Mouse (Mus musculus) heart, postnatal 0 days (tissue): ENCODE results near the gene Gpr137. TPM values are rescaled to one million over a fixed set of nuclear protein-coding genes. Genes with fewer than 3 reads are reported as not detected.

Experiments
- ATAC-seq: fragments of 200-750 bp; cut with Nextera tagmentation; 2 replicates; pipeline ENCODE4 v1.8.0; 2017; ENCODE audit warnings: low read depth, moderate number of reproducible peaks, moderate library complexity; ENCODE audit not compliant: insufficient read depth
- DNase-seq: peaks from one replicate; pipeline ENCODE4 v3.0.0-alpha.2; 2016; ENCODE audit warnings: low spot score
- H3K27ac ChIP-seq: fragments of 300-500 bp; sonication (generic); 2 replicates; pipeline ENCODE4 v1.5.1; 2014; ENCODE audit warnings: low read depth, mild to moderate bottlenecking
- H3K27me3 ChIP-seq: fragments of 300-500 bp; sonication (generic); 2 replicates; pipeline ENCODE4 v1.6.1; 2014; ENCODE audit warnings: low read length, mixed read lengths; ENCODE audit not compliant: control insufficient read depth, insufficient read depth
- H3K36me3 ChIP-seq: fragments of 300-500 bp; sonication (generic); replicated peaks from 2 replicates; pipeline ENCODE4 v1.6.1; 2014; ENCODE audit warnings: low read length, mixed read lengths; ENCODE audit not compliant: control insufficient read depth, insufficient read depth
- H3K4me1 ChIP-seq: fragments of 300-500 bp; sonication (generic); 2 replicates; pipeline ENCODE4 v1.6.1; 2014; ENCODE audit warnings: antibody characterized with exemption; ENCODE audit not compliant: control insufficient read depth, insufficient read depth
- H3K4me2 ChIP-seq: fragments of 300-500 bp; sonication (generic); 2 replicates; pipeline ENCODE4 v1.6.1; 2014; ENCODE audit warnings: low read depth, mild to moderate bottlenecking, low read length, moderate library complexity
- H3K4me3 ChIP-seq: fragments of 300-500 bp; sonication (generic); 2 replicates; pipeline ENCODE4 v1.5.1; 2014; ENCODE audit warnings: low read depth, low read length
- H3K9ac ChIP-seq: fragments of 300-500 bp; sonication (generic); replicated peaks from 2 replicates; pipeline ENCODE4 v1.6.1; 2014; ENCODE audit warnings: low read depth, low read length, mixed read lengths
- H3K9me3 ChIP-seq: fragments of 300-500 bp; sonication (generic); replicated peaks from 2 replicates; pipeline ENCODE4 v1.6.1; 2016; ENCODE audit warnings: low read length; ENCODE audit not compliant: control insufficient read depth
- CTCF ChIP-seq: IDR thresholded peaks from 2 replicates; pipeline ENCODE4 v1.5.1; 2016; ENCODE audit warnings: antibody characterized with exemption, control low read depth, low read depth
- EP300 ChIP-seq: IDR thresholded peaks from 2 replicates; pipeline ENCODE4 v1.6.1; 2016; ENCODE audit warnings: antibody characterized with exemption, low read depth
- WGBS: fragments of 180-500 bp; shearing (Covaris S2); extraction: QIAGEN DNeasy Blood & Tissue Kit; methylation state at CpG from one replicate; pipeline ENCODE4 v1.1.7; 2014; 5-methylcytosine and 5-hydroxymethylcytosine counted together
- polyA plus RNA-seq: library from polyadenylated mRNA; unstranded; fragments of >200 nt; fragmentation: Nextera tagmentation; extraction: Ambion mirVana; gene quantifications from 2 replicates; pipeline ENCODE4 v1.2.1, GENCODE M21; 2015
- total RNA-seq: library from RNA; depleted of rRNA; stranded (reverse); fragments of >200 nt; gene quantifications from 2 replicates; pipeline ENCODE4 v1.2.3, GENCODE M21; 2014; ENCODE audit warnings: low replicate concordance

Gene Gpr137
- total and polyA plus RNA-seq, 2 experiments from 2014 or later: 16.8 to 46.1 TPM

DNA sequence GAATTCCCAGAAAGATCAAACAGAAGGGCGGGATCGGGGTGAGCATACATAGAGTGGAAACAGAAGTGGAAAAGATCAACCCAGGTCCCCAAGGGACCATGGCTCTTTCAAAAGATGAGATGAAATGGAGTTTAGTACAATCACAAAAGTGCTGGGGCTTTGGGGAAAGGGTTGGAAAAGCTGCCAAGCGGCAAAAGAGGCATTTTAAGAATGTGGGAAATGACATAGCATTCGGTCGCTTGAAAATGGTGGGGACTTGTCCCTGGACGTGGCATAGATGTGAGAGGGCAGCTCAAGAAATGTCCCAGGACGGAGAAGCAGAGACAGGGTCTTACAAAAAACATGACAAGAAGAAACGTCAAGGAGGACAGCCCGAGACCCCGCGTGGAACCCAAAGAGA lies 33.3 kb downstream of the Gpr137 start:
- ATAC-seq: peak; percentile 0
- peaks cover 12% of the 10 kb centered on the region for H3K4me1 ChIP-seq
- peak overlapping the region; percentile 99 for H3K27ac ChIP-seq
- H3K27me3 ChIP-seq: no peaks in the 10 kb centered on the region
- DNase-seq: no peak
- H3K4me3 ChIP-seq: peak overlapping the region; percentile 71
- TF ChIP-seq CTCF: no peak
- no peak for TF ChIP-seq EP300
- no peaks in the 10 kb centered on the region for H3K9me3 ChIP-seq
- peak overlapping the region; percentile 73 for H3K4me2 ChIP-seq
- peaks cover 54% of the 10 kb centered on the region for H3K36me3 ChIP-seq
- peak overlapping the region; percentile 66 for H3K9ac ChIP-seq
- WGBS: 3% methylated on average over 11 of the region's 11 CpGs

- Histone ChIP-seq H3K4me3 (peak overlapping the region; percentile 71), H3K27ac (no peak overlapping the region), H3K4me1 (peaks cover 12% of the 10 kb centered on the region), H3K9me3 (no peaks in the 10 kb centered on the region), H3K27me3 (no peaks in the 10 kb centered on the region), H3K4me2 (peak overlapping the region; percentile 73), H3K36me3 (peaks cover 45% of the 10 kb centered on the region), H3K9ac (peak overlapping the region; percentile 66)
- no peak for TF ChIP-seq EP300
- no peak for TF ChIP-seq CTCF
- 78% methylated on average over 7 of the region's 7 CpGs for WGBS
- DNase-seq (no peak), ATAC-seq (no peak)
Measured at GRCm38 (mm10) chr19:6907811-6908540, 34.3 kb downstream of the Gpr137 start.

DNA sequence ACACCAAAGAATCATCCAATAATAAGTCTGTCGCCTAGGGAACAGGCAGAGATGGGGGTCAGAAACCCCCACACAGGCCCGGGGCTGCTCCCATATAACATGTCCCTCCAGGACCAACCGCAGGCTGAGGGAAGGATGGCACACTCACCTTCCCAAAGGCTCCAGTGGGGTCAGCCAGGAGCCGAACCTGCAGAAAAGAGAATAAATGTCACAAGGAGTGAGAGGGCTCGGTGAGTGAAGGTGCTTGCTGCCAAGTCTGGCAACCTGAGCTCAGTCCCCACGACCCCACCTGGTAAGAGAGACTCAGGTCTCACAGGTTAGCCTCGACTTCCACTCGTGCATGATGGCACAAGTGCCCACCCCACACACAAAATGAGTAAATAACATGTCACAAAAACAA lies 35.2 kb downstream of the Gpr137 start:
- WGBS: 90% methylated on average over 8 of the region's 8 CpGs
- Histone ChIP-seq H3K9me3 (no peaks in the 10 kb centered on the region), H3K27ac (no peak overlapping the region)

DNA sequence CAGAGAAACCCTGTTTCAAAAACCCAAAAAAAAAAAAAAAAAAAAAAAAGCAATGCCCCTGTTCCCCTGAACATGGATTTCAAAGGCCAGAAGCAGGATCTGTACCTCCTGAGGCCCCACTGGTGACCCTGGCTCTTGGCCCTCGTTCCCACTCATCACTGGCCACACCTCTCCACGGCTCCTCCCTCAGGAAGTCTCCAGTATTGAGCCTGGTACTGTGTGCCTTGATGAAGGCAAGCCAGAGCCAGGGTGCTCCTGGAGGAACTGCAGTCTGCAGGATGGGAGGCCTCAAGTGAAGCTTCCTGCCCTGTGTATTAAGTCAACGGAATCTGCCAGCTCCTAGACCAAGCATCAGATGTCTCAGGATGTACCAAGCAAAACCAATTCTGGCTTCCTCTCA lies 36.1 kb downstream of the Gpr137 start:
- Histone ChIP-seq H3K27ac (no peak overlapping the region), H3K9ac (no peak overlapping the region), H3K4me2 (no peak overlapping the region), H3K27me3 (no peaks in the 10 kb centered on the region), H3K9me3 (no peaks in the 10 kb centered on the region), H3K4me3 (no peak overlapping the region), H3K4me1 (peaks cover 12% of the 10 kb centered on the region), H3K36me3 (peaks cover 27% of the 10 kb centered on the region)
- no peak for ATAC-seq
- DNase-seq: no peak
- WGBS: 75% methylated on average over 3 of the region's 3 CpGs
- TF ChIP-seq EP300: no peak
- no peak for TF ChIP-seq CTCF

More for the DNA sequence above, 35.2 kb downstream of the Gpr137 start:
- ATAC-seq: no peak
- peaks cover 12% of the 10 kb centered on the region for H3K4me1 ChIP-seq
- H3K4me3 ChIP-seq: no peak overlapping the region
- no peak for DNase-seq
- no peak overlapping the region for H3K4me2 ChIP-seq
- H3K27me3 ChIP-seq: no peaks in the 10 kb centered on the region
- no peak overlapping the region for H3K9ac ChIP-seq
- H3K36me3 ChIP-seq: peaks cover 36% of the 10 kb centered on the region
- TF ChIP-seq EP300 (no peak), CTCF (no peak)

DNA sequence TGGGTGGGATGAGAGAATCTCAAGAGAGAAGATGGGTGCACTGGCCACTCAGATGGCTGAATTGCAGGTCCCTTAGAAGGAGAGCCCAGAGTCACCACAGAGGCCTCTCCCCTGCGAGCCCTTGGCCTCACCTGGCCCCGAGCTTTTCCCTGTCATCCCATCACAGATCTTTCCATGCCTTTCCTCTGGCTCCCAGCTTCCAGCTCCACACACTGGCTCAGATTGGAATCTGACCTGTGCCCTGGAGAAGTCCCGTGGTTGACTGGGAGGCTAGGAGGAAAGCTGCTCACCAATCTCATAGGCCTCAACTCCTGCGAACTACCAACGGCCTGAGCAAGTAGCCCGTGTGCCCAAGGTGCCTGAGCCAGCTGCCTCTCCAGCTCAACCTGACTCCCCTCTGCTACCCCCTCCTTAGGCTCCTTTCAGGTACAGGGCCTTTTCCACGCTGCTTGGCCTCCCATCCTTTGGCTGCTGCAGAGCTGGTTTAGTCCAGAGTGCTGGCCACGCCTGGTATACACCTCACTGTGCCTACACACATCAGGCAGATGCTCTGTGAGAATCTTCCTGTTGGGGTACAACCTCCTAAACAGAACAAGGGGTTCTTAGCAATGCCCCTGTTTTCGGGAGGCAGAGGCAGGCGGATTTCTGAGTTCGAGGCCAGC lies 36.7 kb downstream of the Gpr137 start:
- Histone ChIP-seq H3K4me2 (no peak overlapping the region), H3K4me3 (no peak overlapping the region), H3K27ac (no peak overlapping the region), H3K9me3 (no peaks in the 10 kb centered on the region), H3K27me3 (no peaks in the 10 kb centered on the region), H3K4me1 (peaks cover 12% of the 10 kb centered on the region), H3K36me3 (peaks cover 24% of the 10 kb centered on the region), H3K9ac (no peak overlapping the region)
- DNase-seq: no peak
- 94% methylated on average over 11 of the region's 11 CpGs for WGBS
- TF ChIP-seq EP300 (no peak), CTCF (no peak)
- no peak for ATAC-seq
